Mouse (Mus musculus): Measurements from ENCODE around the gene Ppp1r37.

DNA sequence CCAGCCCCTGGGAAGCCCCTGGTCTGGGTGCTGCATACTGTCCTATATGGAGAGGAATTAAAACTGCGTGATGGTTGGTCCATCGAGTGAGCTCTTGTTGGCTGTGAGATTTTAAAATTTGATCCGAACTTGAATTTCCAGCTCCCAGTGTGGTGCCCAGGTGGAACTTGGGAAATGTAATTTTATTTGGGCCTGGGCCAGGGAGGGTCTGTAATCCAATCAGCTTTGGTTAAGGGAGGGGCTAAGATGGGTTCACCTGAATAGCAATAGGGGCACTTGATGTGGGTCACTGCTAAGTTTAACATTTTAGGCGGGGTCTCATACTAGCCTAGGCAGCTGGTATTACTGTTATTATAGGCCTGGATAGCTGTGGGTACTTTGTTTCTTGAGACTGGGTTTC lies 15.6 kb upstream of the Ppp1r37 start:
- no peak for TF ChIP-seq CTCF (IDR thresholded peaks at IDR 0.05; ENCODE audit: low read depth, low read length)
- TF ChIP-seq POLR2A (IDR thresholded peaks at IDR 0.05; ENCODE audit: borderline replicate concordance, low read depth, low read length): no peak
